ENCODE assay signal across 8 mouse cellular contexts in genomic region chr17:29886061-29886460, GRCm38 (mm10).
DNase-seq lines count a peak whose midpoint lies in the region; ATAC-seq and TF ChIP-seq lines count a peak whose summit lies in the region.

No protein-coding gene starts in this region.

- H3K36me3 ChIP-seq in heart, embryonic 10.5 days, result no peaks in the 10 kb centered on the region
- no peaks in the 10 kb centered on the region for H3K36me3 ChIP-seq in forebrain, embryonic 12.5 days (replicated peaks)
- no peaks in the 10 kb centered on the region for H3K36me3 ChIP-seq in intestine, postnatal 0 days (ENCODE audit: control insufficient read depth, insufficient read depth)
- no peaks in the 10 kb centered on the region for H3K36me3 ChIP-seq in midbrain, embryonic 14.5 days (ENCODE audit: control insufficient read depth, insufficient read depth, low read length)

- ATAC-seq in forebrain, embryonic 12.5 days (ENCODE audit: low FRiP score), result no peak
- ATAC-seq in intestine, postnatal 0 days, result no peak
- peak; percentile 31; the same call in 1 of the 2 replicates for ATAC-seq in midbrain, embryonic 14.5 days (ENCODE audit: low FRiP score, low TSS enrichment)
- no peak for ATAC-seq in megakaryocyte-erythroid progenitor cell, adult 5-6 weeks (replicated peaks; ENCODE audit: low FRiP score, low TSS enrichment, poor library complexity, severe bottlenecking)

- H3K9me3 ChIP-seq in heart, embryonic 10.5 days, result no peaks in the 10 kb centered on the region
- no peaks in the 10 kb centered on the region for H3K9me3 ChIP-seq in forebrain, embryonic 12.5 days
- no peaks in the 10 kb centered on the region for H3K9me3 ChIP-seq in intestine, postnatal 0 days (ENCODE audit: control insufficient read depth)
- no peaks in the 10 kb centered on the region for H3K9me3 ChIP-seq in midbrain, embryonic 14.5 days (ENCODE audit: control insufficient read depth, low read length)

- H3K27me3 ChIP-seq in heart, embryonic 10.5 days (ENCODE audit: insufficient read depth, poor library complexity, severe bottlenecking), result peaks cover 80% of the 10 kb centered on the region
- H3K27me3 ChIP-seq in forebrain, embryonic 12.5 days, result peaks cover 48% of the 10 kb centered on the region
- H3K27me3 ChIP-seq in intestine, postnatal 0 days (replicated peaks; ENCODE audit: control insufficient read depth, insufficient read depth, low read length), result peaks cover 76% of the 10 kb centered on the region
- H3K27me3 ChIP-seq in midbrain, embryonic 14.5 days (ENCODE audit: control insufficient read depth, insufficient read depth, low read length), result no peaks in the 10 kb centered on the region

- peaks cover 40% of the 10 kb centered on the region for H3K4me1 ChIP-seq in heart, embryonic 10.5 days
- H3K4me1 ChIP-seq in forebrain, embryonic 12.5 days, result peaks cover 61% of the 10 kb centered on the region
- peaks cover 7% of the 10 kb centered on the region for H3K4me1 ChIP-seq in intestine, postnatal 0 days (replicated peaks; ENCODE audit: control insufficient read depth, insufficient read depth, low read length)
- H3K4me1 ChIP-seq in midbrain, embryonic 14.5 days (ENCODE audit: control insufficient read depth, insufficient read depth, low read length), result peaks cover 53% of the 10 kb centered on the region

- no peak for TF ChIP-seq CTCF in intestine, postnatal 0 days (IDR thresholded peaks at IDR 0.05; ENCODE audit: low read depth)

- peak overlapping the region; percentile 74 for H3K4me3 ChIP-seq in heart, embryonic 10.5 days
- peak overlapping the region; percentile 73 for H3K4me3 ChIP-seq in forebrain, embryonic 12.5 days (replicated peaks)
- peak overlapping the region; percentile 63; the same call in 1 of the 2 replicates for H3K4me3 ChIP-seq in intestine, postnatal 0 days (ENCODE audit: low read depth, low read length)
- peak overlapping the region; percentile 66 for H3K4me3 ChIP-seq in midbrain, embryonic 14.5 days (replicated peaks; ENCODE audit: low read depth, low read length)

- no peak overlapping the region for H3K27ac ChIP-seq in heart, embryonic 10.5 days
- H3K27ac ChIP-seq in forebrain, embryonic 12.5 days, result peak overlapping the region; percentile 91; the same call in 1 of the 2 replicates
- H3K27ac ChIP-seq in intestine, postnatal 0 days (ENCODE audit: low read depth, low read length), result no peak overlapping the region
- H3K27ac ChIP-seq in midbrain, embryonic 14.5 days (replicated peaks; ENCODE audit: low read depth, low read length), result peak overlapping the region; percentile 89

- H3K9ac ChIP-seq in forebrain, embryonic 12.5 days, result peak overlapping the region; percentile 81
- no peak overlapping the region for H3K9ac ChIP-seq in intestine, postnatal 0 days (ENCODE audit: low read depth, low read length)
- H3K9ac ChIP-seq in midbrain, embryonic 14.5 days (replicated peaks; ENCODE audit: low read length), result peak overlapping the region; percentile 76

- WGBS in heart, embryonic 10.5 days, result 3% methylated on average over 4 of the region's 4 CpGs
- WGBS in forebrain, embryonic 12.5 days, result 3% methylated on average over 4 of the region's 4 CpGs
- WGBS in intestine, postnatal 0 days, result 26% methylated on average over 4 of the region's 4 CpGs
- 2% methylated on average over 4 of the region's 4 CpGs for WGBS in midbrain, embryonic 14.5 days

- H3K4me2 ChIP-seq in forebrain, embryonic 12.5 days, result peak overlapping the region; percentile 97
- H3K4me2 ChIP-seq in intestine, postnatal 0 days (replicated peaks; ENCODE audit: low read depth), result peak overlapping the region; percentile 100
- H3K4me2 ChIP-seq in midbrain, embryonic 14.5 days (ENCODE audit: low read length), result peak overlapping the region; percentile 94

- no peak for DNase-seq in heart, embryonic 10.5 days (ENCODE audit: low spot score)
- no peak for DNase-seq in heart, adult 8-10 months (ENCODE audit: low spot score)
- peak; percentile 30 for DNase-seq in adipocyte (ENCODE audit: low spot score)
- DNase-seq in midbrain, embryonic 14.5 days, result peak; percentile 85
- DNase-seq in thymus, postnatal 0 days (ENCODE audit: low spot score), result no peak

Comparison
In these comparisons a context has a peak if more than half of its experiments do, and no peak if none do; other contexts are left out.
1. DNase-seq: peak in adipocyte (single experiment) and midbrain, embryonic 14.5 days (single experiment); none in heart, embryonic 10.5 days (single experiment), heart, adult 8-10 months (single experiment) and thymus, postnatal 0 days (single experiment).
2. H3K27ac ChIP-seq: peak in forebrain, embryonic 12.5 days (single experiment) and midbrain, embryonic 14.5 days (single experiment); none in heart, embryonic 10.5 days (single experiment) and intestine, postnatal 0 days (single experiment).
3. Peak in every context shown above with its lines, with median percentiles within 50 percentile points of each other: H3K4me3 ChIP-seq and H3K4me2 ChIP-seq.